Mouse (Mus musculus) C2C12 (cell line): ENCODE measurements around the gene Cdc42ep1. TPM values are rescaled to one million over a fixed set of nuclear protein-coding genes. Genes with fewer than 3 reads are reported as not detected.

Experiments used
- H3K27me3 ChIP-seq: one replicate; pipeline ENCODE4 v1.6.1; 2011; ENCODE audit not compliant: control insufficient read depth, insufficient read depth, insufficient read length
- H3K36me3 ChIP-seq: one replicate; pipeline ENCODE4 v1.6.1; 2011; ENCODE audit not compliant: control insufficient read depth, insufficient read depth
- H3K4me3 ChIP-seq: one replicate; pipeline ENCODE4 v1.5.1; 2011; ENCODE audit warnings: mild to moderate bottlenecking, control low read depth; ENCODE audit not compliant: poor library complexity, insufficient read depth, severe bottlenecking
- H3K79me2 ChIP-seq: one replicate; pipeline ENCODE4 v1.6.1; 2011; ENCODE audit not compliant: control insufficient read depth, insufficient read depth
- H3K79me3 ChIP-seq: one replicate; pipeline ENCODE4 v1.6.1; 2011; ENCODE audit warnings: low read depth, control low read depth
- H3ac ChIP-seq: one replicate; pipeline ENCODE3; 2011; ENCODE audit warnings: low read depth; ENCODE audit not compliant: control insufficient read depth, insufficient read length
- CEBPB ChIP-seq: IDR thresholded peaks from one replicate; pipeline ENCODE4 v1.6.1; 2011; ENCODE audit warnings: low read depth, mild to moderate bottlenecking, control low read depth, moderate library complexity
- CTCF ChIP-seq: IDR thresholded peaks from one replicate; pipeline ENCODE4 v1.5.1; 2011; ENCODE audit not compliant: control insufficient read depth, insufficient read depth, insufficient read length
- FOSL1 ChIP-seq: IDR thresholded peaks from one replicate; pipeline ENCODE4 v1.8.0; 2011; ENCODE audit warnings: mild to moderate bottlenecking, low read length; ENCODE audit not compliant: poor library complexity, insufficient read depth, severe bottlenecking
- MAX ChIP-seq: IDR thresholded peaks from one replicate; pipeline ENCODE4 v1.6.1; 2011; ENCODE audit warnings: mild to moderate bottlenecking, control low read depth
- MYOD1 ChIP-seq: IDR thresholded peaks from one replicate; pipeline ENCODE4 v1.6.1; 2011; ENCODE audit warnings: low read depth; ENCODE audit not compliant: control insufficient read depth, insufficient read length
- MYOG ChIP-seq: IDR thresholded peaks from one replicate; pipeline ENCODE4 v1.6.1; 2011; ENCODE audit not compliant: control insufficient read depth, insufficient read length; ENCODE audit errors: extremely low read depth
- USF1 ChIP-seq: IDR thresholded peaks from one replicate; pipeline ENCODE4 v1.6.1; 2011; ENCODE audit warnings: low read depth, mild to moderate bottlenecking, control low read depth, moderate library complexity
- polyA plus RNA-seq: library from polyadenylated mRNA; unstranded; fragments of >200 nt; fragmentation: generic; extraction: Trizol; gene quantifications from one replicate; pipeline ENCODE4 v1.2.1, GENCODE M21; 2012; ENCODE audit warnings: missing spikeins

Gene Cdc42ep1
- polyA plus RNA-seq, 1 experiment = 55.2 TPM

DNA sequence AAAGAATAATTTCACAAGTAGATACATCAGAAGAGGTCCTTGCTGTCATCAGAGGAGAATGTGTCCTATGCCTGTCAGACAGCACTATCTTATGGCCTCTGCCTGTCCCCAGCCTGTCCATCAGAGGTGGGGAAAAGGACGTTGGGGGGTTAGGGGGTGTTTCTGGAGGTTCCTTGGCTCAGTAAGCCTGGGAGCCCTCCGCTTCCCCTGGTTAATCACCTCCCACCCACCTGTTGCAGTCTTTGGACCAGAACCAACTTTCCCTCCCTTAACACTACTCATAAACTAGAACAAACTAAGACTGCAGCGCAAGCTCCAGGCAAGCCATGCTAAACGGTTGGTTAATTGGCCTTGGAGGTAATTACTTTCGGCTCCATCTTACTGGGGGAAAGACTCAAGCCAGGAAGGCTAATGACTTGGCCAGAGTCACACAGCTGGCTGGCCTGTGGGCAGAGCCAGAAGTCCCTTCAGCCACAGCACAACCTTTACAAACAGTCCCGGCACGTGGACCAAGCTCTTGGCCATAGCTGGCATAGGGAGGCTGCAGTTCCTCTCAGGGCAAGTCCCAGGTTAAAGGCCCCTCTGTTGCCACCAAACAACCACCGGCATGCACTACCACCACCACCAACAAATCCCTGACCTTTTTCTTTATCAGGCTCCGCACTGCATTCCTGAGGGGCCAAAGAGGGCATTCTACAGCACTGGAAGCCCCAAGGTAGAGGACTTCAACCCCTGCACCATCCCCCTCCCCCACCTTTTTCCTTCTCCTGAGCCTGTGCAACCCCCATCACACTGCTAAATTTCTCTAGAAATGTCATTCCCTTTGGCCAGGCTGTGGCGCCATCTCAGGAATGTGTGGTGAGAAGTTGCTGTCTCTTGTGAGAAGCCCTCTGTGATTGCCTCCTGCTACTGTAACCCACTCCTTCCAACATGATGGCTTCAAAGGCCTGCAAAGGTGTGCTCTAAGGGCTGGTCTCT lies 11.4 kb upstream of the Cdc42ep1 start:
- H3K4me3 ChIP-seq = no peak overlapping the region

GRCm38 (mm10) chr15:78831720-78832657 lies 10.4 kb upstream of the Cdc42ep1 start:
- Histone ChIP-seq H3K4me3 (no peak overlapping the region), H3K79me2 (no peaks in the 10 kb centered on the region), H3K79me3 (no peaks in the 10 kb centered on the region), H3ac (no peak overlapping the region), H3K27me3 (no peaks in the 10 kb centered on the region), H3K36me3 (no peaks in the 10 kb centered on the region)
- TF ChIP-seq MYOD1 (no peak), FOSL1 (no peak), USF1 (no peak), MAX (no peak), MYOG (no peak), CTCF (no peak), CEBPB (no peak)

More for the DNA sequence above, 11.4 kb upstream of the Cdc42ep1 start:
- TF ChIP-seq CTCF = no peak
- TF ChIP-seq USF1 = no peak
- no peak for TF ChIP-seq MAX
- TF ChIP-seq CEBPB = no peak
- TF ChIP-seq FOSL1 = no peak
- no peak for TF ChIP-seq MYOG
- TF ChIP-seq MYOD1 = no peak
- Histone ChIP-seq H3ac (no peak overlapping the region), H3K27me3 (no peaks in the 10 kb centered on the region), H3K79me2 (no peaks in the 10 kb centered on the region), H3K36me3 (no peaks in the 10 kb centered on the region), H3K79me3 (no peaks in the 10 kb centered on the region)

GRCm38 (mm10) chr15:78832701-78833123 lies 9.7 kb upstream of the Cdc42ep1 start:
- no peaks in the 10 kb centered on the region for H3K79me3 ChIP-seq
- no peaks in the 10 kb centered on the region for H3K36me3 ChIP-seq
- peak overlapping the region; percentile 12 for H3ac ChIP-seq
- H3K79me2 ChIP-seq = no peaks in the 10 kb centered on the region
- no peak overlapping the region for H3K4me3 ChIP-seq
- TF ChIP-seq MAX (peak; percentile 93), USF1 (no peak), MYOD1 (peak; percentile 74)
- no peaks in the 10 kb centered on the region for H3K27me3 ChIP-seq

- Histone ChIP-seq H3K79me2 (no peaks in the 10 kb centered on the region), H3K79me3 (no peaks in the 10 kb centered on the region), H3ac (no peak overlapping the region), H3K4me3 (no peak overlapping the region), H3K36me3 (no peaks in the 10 kb centered on the region), H3K27me3 (no peaks in the 10 kb centered on the region)
- TF ChIP-seq MYOD1 (no peak), FOSL1 (no peak), CTCF (no peak), USF1 (no peak), CEBPB (no peak), MAX (no peak), MYOG (no peak)
Measured at GRCm38 (mm10) chr15:78833582-78833981, 8.8 kb upstream of the Cdc42ep1 start.

GRCm38 (mm10) chr15:78834233-78835005 lies 8.0 kb upstream of the Cdc42ep1 start:
- H3K27me3 ChIP-seq = no peaks in the 10 kb centered on the region
- TF ChIP-seq FOSL1 (peak; percentile 40), MYOD1 (no peak), MAX (peak; percentile 39), CEBPB (no peak), USF1 (no peak), CTCF (no peak)
- no peaks in the 10 kb centered on the region for H3K36me3 ChIP-seq
- H3K79me2 ChIP-seq = no peaks in the 10 kb centered on the region
- H3K4me3 ChIP-seq = no peak overlapping the region
- no peak overlapping the region for H3ac ChIP-seq
- no peaks in the 10 kb centered on the region for H3K79me3 ChIP-seq
